In genomic region chr12:104799365-104799764, GRCm38 (mm10) we compare ENCODE assay signal across 18 mouse cellular contexts. TPM values are rescaled to one million over a fixed set of nuclear protein-coding genes. Genes with fewer than 3 reads are reported as not detected.
DNase-seq lines count a peak whose midpoint lies in the region; ATAC-seq and TF ChIP-seq lines count a peak whose summit lies in the region.
"Had no signal": no experiment of that assay in that cellular context is flagged by ENCODE, and none has a peak within 500 bp of the region (broad histone marks: within the 10 kb centered on the region; RNA-seq: fewer than 3 reads in every experiment).

No protein-coding gene starts in this region.

- no peak overlapping the region for H3K4me3 ChIP-seq in left cerebral cortex, adult 2 months
- no peak overlapping the region for H3K4me3 ChIP-seq in thymus, adult 2 months (ENCODE audit: control insufficient read depth, insufficient read depth, low read length)
- H3K4me3 ChIP-seq: heart, embryonic 10.5 days; hindbrain, embryonic 15.5 days; midbrain, embryonic 13.5 days had no signal

- 95% methylated on average over 3 of the region's 3 CpGs for WGBS in thymus, adult 2 months

- H3K4me1 ChIP-seq in thymus, adult 2 months (replicated peaks; ENCODE audit: control insufficient read depth, insufficient read depth, low read length): no peaks in the 10 kb centered on the region
- H3K4me1 ChIP-seq: heart, embryonic 10.5 days had no signal

- H3K36me3 ChIP-seq in thymus, adult 2 months (ENCODE audit: control insufficient read depth, insufficient read depth, low read length): no peaks in the 10 kb centered on the region

- no peak overlapping the region for H3K27ac ChIP-seq in left cerebral cortex, adult 2 months
- no peak overlapping the region for H3K27ac ChIP-seq in thymus, adult 2 months (ENCODE audit: control insufficient read depth, insufficient read depth, low read length)
- H3K27ac ChIP-seq: heart, embryonic 10.5 days; hindbrain, embryonic 15.5 days; midbrain, embryonic 13.5 days had no signal

- H3K27me3 ChIP-seq in thymus, adult 2 months (ENCODE audit: control insufficient read depth, insufficient read depth, low read length): no peaks in the 10 kb centered on the region
- H3K27me3 ChIP-seq: hindbrain, embryonic 15.5 days; midbrain, embryonic 13.5 days had no signal

- intact Hi-C loops in left cerebral cortex, adult 2 months (cut with DNase I): no loop called here

- no peak for TF ChIP-seq POLR2A in thymus, adult 2 months (IDR thresholded peaks at IDR 0.05; ENCODE audit: control insufficient read depth, extremely low read depth, insufficient read depth, low read length, poor library complexity)

- peak; percentile 29 for TF ChIP-seq CTCF in left cerebral cortex, adult 2 months (IDR thresholded peaks at IDR 0.05)
- TF ChIP-seq CTCF in thymus, adult 2 months (IDR thresholded peaks at IDR 0.05; ENCODE audit: borderline replicate concordance, control insufficient read depth, extremely low read depth, insufficient read depth, low read length, poor library complexity): no peak

- peak; percentile 8 for DNase-seq in CD4-positive, CD25-positive, alpha-beta regulatory T cell, adult 2 months (ENCODE audit: low read depth, low spot score)
- DNase-seq in left cerebral cortex, adult 2 months (ENCODE audit: extremely low spot score in 1 of 2, low spot score in 2 of 2): no peak
- DNase-seq in left cerebral cortex, adult 11 months (ENCODE audit: low spot score): no peak
- peak; percentile 6 for DNase-seq in thymus, postnatal 25 days
- DNase-seq in thymus, adult 2 months: no peak
- DNase-seq in ovary, postnatal 36 days (ENCODE audit: low spot score): no peak
- DNase-seq: adrenal gland, postnatal 36 days; cerebellum, postnatal 10 days; gastrocnemius, postnatal 10 days; kidney, adult 9 months; lung, postnatal 4 days; right cerebral cortex, postnatal 14 days had no signal

- no peak for ATAC-seq in CD4-positive, CD25-positive, alpha-beta regulatory T cell, adult 4 months
- no peak for ATAC-seq in megakaryocyte, adult 5-6 weeks (ENCODE audit: poor library complexity, severe bottlenecking)
- ATAC-seq: forebrain, embryonic 16.5 days; midbrain, embryonic 13.5 days had no signal

RNA-seq across cellular contexts. Expression of gene Dicer1, which starts 47.6 kb away (rescaled TPM):
- polyA plus RNA-seq in CD4-positive, CD25-positive, alpha-beta regulatory T cell, adult 4 months (2017; shearing (Covaris generic)): 10 to 100 TPM in 1 of 2 experiments, 1 to 10 TPM in 1; 9.0 to 14.0 TPM
- total RNA-seq in left cerebral cortex, adult 2 months (2021): 10 to 100 TPM; 38.9 to 42.7 TPM
- polyA plus RNA-seq in thymus, adult 2 months (2012; rRNA removed): 14.8 and 16.9 TPM in 2 replicates
- total RNA-seq in megakaryocyte, adult 5-6 weeks (2015): 33.5 and 40.3 TPM in 2 replicates
- 24.5 and 41.5 TPM in 2 replicates for total RNA-seq in megakaryocyte, adult 5-6 weeks (2017)

Comparison
In these comparisons a context has a peak if more than half of its experiments do, and no peak if none do; other contexts are left out.
1. DNase-seq: peak in CD4-positive, CD25-positive, alpha-beta regulatory T cell, adult 2 months (single experiment) and thymus, postnatal 25 days (single experiment); none in left cerebral cortex, adult 2 months (0 of 2), left cerebral cortex, adult 11 months (single experiment), thymus, adult 2 months (single experiment) and ovary, postnatal 36 days (single experiment).